Mouse (Mus musculus) C2C12 (cell line): ENCODE data around the gene Gm9045.
"Not testable (repeated sequence)": the region's sequence is repeated elsewhere in the genome, so short reads cannot be mapped to it uniquely, and the experiment has no call there.

Experiments
- CEBPB ChIP-seq: IDR thresholded peaks from one replicate; pipeline ENCODE4 v1.6.1; 2011; ENCODE audit warnings: low read depth, mild to moderate bottlenecking, control low read depth, moderate library complexity
- CTCF ChIP-seq: IDR thresholded peaks from one replicate; pipeline ENCODE4 v1.5.1; 2011; ENCODE audit not compliant: control insufficient read depth, insufficient read depth, insufficient read length
- FOSL1 ChIP-seq: IDR thresholded peaks from one replicate; pipeline ENCODE4 v1.8.0; 2011; ENCODE audit warnings: mild to moderate bottlenecking, low read length; ENCODE audit not compliant: poor library complexity, insufficient read depth, severe bottlenecking
- MAX ChIP-seq: IDR thresholded peaks from one replicate; pipeline ENCODE4 v1.6.1; 2011; ENCODE audit warnings: mild to moderate bottlenecking, control low read depth
- MYOD1 ChIP-seq: IDR thresholded peaks from one replicate; pipeline ENCODE4 v1.6.1; 2011; ENCODE audit warnings: low read depth; ENCODE audit not compliant: control insufficient read depth, insufficient read length
- MYOG ChIP-seq: IDR thresholded peaks from one replicate; pipeline ENCODE4 v1.6.1; 2011; ENCODE audit not compliant: control insufficient read depth, insufficient read length; ENCODE audit errors: extremely low read depth
- USF1 ChIP-seq: IDR thresholded peaks from one replicate; pipeline ENCODE4 v1.6.1; 2011; ENCODE audit warnings: low read depth, mild to moderate bottlenecking, control low read depth, moderate library complexity

- TF ChIP-seq CTCF, CEBPB, USF1, MYOG, MAX, MYOD1, FOSL1: not testable (repeated sequence)
Measured at GRCm38 (mm10) chr10:118332308-118332707, 5.3 kb downstream of the Gm9045 start, which contains the start of gene Gm9044.
